Mouse (Mus musculus): ENCODE measurements around the gene Zg16. TPM values are rescaled to one million over a fixed set of nuclear protein-coding genes. Genes with fewer than 3 reads are reported as not detected.
A peak's percentile ranks its signal among the peaks of the same experiment; 100 is the strongest.

Gene Zg16
- total RNA-seq, 2 experiments from 2014 or later, result not detected

DNA sequence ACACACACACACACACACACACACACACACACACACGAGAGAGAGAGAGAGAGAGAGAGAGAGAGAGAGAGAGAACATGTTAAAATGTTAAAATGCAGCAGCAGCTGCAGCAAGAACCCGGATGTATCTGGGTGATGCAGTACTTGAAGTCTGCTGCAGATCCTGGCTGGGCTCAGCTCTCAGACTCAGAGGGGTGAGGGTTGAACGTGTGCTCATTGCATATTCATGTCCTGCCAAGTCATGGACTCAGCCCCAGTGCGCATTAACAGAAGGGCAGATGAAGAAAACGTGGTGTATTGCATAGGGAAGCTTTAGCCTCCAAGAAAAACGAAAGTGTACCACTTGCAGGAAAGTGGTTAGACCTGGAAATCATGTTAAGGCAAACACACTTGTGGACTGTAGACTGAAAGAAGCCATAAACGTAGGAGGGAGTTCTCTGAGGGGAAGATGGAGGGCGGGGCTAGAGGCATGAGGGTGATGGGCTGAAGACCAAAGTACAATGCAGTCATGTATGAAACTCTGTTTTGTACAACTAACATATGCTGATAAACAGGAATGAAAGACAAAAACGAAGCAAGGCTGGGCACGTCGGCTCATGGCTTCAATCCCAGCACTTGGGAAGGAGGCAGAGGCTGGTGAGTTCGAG lies 26.6 kb upstream of the Zg16 start:
- no peak overlapping the region for H3K4me3 ChIP-seq
- no peak overlapping the region for H3K27ac ChIP-seq
- no peak for DNase-seq (ENCODE audit: low spot score in 2 of 2)
- TF ChIP-seq CTCF (conservative IDR thresholded peaks at IDR 0.05), result no peak

DNA sequence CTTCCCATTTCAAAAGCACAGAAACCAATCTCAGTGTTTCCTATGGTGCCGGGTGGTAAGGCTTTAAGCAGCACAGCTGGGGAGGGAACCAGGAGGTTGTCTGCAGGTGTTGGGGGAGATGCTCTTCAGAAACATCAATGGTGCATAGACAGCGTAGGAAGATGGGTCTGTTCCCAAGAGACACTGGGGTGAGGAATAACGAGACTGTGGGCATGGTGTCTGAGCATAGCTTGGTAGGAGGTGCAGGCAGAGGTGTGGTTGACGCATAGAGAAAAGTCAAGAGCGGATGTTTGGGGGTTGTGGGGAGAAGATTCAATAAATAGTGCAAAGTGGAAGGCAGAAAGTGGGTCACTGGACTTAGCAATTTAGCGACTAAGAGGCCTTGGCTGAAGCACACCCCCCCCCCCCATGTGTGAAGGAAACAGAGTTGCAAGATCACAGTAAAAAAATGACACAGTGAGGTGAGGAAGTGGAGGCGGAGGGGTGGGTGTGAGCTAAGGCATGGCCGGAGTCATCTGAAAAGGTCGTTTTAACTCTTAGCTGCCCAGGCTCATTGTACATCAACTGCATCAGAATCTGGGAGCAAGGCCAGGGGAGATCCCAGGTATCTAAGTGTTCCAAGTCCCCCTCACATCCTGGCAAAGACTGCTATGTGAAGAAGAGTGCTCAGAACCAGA lies 25.9 kb upstream of the Zg16 start:
- TF ChIP-seq CTCF (conservative IDR thresholded peaks at IDR 0.05), result no peak
- DNase-seq (ENCODE audit: low spot score in 2 of 2), result no peak
- Histone ChIP-seq H3K4me3 (no peak overlapping the region), H3K27ac (no peak overlapping the region)

DNA sequence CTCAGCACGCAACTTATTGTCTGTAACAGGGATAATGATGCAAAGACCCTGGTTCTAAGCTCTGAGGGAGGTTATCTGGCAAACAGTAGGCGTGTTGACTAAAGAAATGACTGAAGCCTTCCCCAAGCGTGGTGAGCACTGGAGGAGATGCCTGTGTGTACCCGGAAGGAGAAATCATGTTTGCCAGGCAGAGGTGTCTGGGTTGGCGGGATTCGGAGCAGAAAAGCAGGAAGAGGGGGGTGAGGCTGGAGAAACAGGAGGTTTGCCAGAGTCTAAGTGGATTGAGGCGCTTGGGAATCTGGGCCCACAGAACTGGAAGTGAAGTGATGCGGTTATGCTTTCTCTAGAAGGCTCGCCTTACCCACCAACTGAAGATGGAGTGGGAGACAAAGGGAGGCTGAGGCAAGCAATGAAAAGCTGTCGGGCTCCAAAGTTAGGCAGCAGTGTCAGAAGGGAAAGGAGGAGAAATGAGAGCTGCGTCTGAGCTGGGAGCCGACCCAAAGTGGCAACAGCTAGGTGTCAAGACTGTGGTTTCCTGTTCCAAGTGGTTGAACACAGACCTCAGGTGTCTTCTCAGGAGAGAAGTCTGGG lies 25.2 kb upstream of the Zg16 start:
- Histone ChIP-seq H3K4me3 (no peak overlapping the region), H3K27ac (0 out of 2 replicates have a peak overlapping the region, but pooled peaks have one; percentile 18)
- no peak for DNase-seq (ENCODE audit: low spot score in 2 of 2)
- TF ChIP-seq CTCF (conservative IDR thresholded peaks at IDR 0.05), result no peak

GRCm38 (mm10) chr7:127111461-127111860 lies 24.3 kb upstream of the Zg16 start:
- peak; percentile 78 for TF ChIP-seq CTCF (conservative IDR thresholded peaks at IDR 0.05)
- H3K27ac ChIP-seq, result no peak overlapping the region
- H3K4me3 ChIP-seq, result no peak overlapping the region
- peak in 1 of 2 experiments; percentile 55 for DNase-seq (ENCODE audit: low spot score in 2 of 2)

GRCm38 (mm10) chr7:127110239-127111007 lies 23.3 kb upstream of the Zg16 start:
- H3K27ac ChIP-seq, result peak overlapping the region; percentile 64
- H3K4me3 ChIP-seq, result no peak overlapping the region
- peak; percentile 73 to 79 for DNase-seq (ENCODE audit: low spot score in 2 of 2)
- TF ChIP-seq CTCF (conservative IDR thresholded peaks at IDR 0.05), result peak; percentile 90

- no peak for TF ChIP-seq CTCF (conservative IDR thresholded peaks at IDR 0.05)
- H3K27ac ChIP-seq, result peak overlapping the region; percentile 64; the same call in 1 of the 2 replicates
- no peak for DNase-seq (ENCODE audit: low spot score in 2 of 2)
- H3K4me3 ChIP-seq, result no peak overlapping the region
Observed at GRCm38 (mm10) chr7:127105551-127105950, 18.4 kb upstream of the Zg16 start.

DNA sequence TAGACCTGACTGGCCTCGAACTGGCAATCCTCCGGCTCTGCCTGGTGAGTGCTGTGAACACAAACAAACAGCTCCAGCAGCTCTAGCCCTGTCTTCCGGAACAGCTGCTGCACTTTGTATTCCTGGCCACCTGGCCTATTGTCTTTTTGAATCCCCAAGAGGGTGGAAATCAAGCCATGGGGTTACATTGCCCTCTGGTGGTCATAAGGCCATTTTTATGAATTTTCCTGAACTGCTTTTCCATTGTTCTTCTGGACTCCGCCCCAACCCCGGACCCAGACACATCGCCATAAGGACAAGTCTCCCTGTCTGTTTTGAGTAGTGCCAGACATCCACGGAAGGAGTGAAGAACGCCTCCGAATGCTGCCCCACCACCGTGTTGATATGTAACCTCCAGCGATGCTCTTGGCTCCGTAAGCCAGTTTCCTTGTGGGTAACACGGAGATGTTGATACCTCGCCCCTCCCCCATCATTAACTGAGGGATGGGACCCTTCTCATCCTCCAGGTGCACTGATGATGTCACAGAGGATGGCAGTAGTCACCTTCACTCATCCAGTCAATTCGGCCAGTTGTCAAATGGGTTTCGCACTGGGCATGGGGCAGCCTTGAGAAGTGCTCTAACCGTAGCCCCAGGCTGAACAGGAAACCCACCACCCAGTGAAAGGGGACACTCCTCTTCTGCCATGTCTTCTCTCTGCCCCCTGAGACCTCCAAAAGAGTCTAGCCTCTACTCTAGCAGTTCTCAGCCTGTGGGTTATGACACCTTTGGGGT lies 17.6 kb upstream of the Zg16 start:
- H3K27ac ChIP-seq, result peak overlapping the region; percentile 64; the same call in 1 of the 2 replicates
- peak; percentile 83 to 85 for DNase-seq (ENCODE audit: low spot score in 2 of 2)

GRCm38 (mm10) chr7:127103960-127104359 lies 16.8 kb upstream of the Zg16 start:
- Histone ChIP-seq H3K27ac (peak overlapping the region; percentile 40; the same call in 1 of the 2 replicates), H3K4me3 (no peak overlapping the region)
- TF ChIP-seq CTCF (conservative IDR thresholded peaks at IDR 0.05), result no peak
- no peak for DNase-seq (ENCODE audit: low spot score in 2 of 2)

More for the DNA sequence above, 17.6 kb upstream of the Zg16 start:
- TF ChIP-seq CTCF (conservative IDR thresholded peaks at IDR 0.05), result peak; percentile 90
- H3K4me3 ChIP-seq, result peak overlapping the region; percentile 42

- no peak overlapping the region for H3K27ac ChIP-seq
- TF ChIP-seq CTCF (conservative IDR thresholded peaks at IDR 0.05), result no peak
- H3K4me3 ChIP-seq, result no peak overlapping the region
- no peak for DNase-seq (ENCODE audit: low spot score in 2 of 2)
Observed at GRCm38 (mm10) chr7:127102148-127102547, 15.0 kb upstream of the Zg16 start.

DNA sequence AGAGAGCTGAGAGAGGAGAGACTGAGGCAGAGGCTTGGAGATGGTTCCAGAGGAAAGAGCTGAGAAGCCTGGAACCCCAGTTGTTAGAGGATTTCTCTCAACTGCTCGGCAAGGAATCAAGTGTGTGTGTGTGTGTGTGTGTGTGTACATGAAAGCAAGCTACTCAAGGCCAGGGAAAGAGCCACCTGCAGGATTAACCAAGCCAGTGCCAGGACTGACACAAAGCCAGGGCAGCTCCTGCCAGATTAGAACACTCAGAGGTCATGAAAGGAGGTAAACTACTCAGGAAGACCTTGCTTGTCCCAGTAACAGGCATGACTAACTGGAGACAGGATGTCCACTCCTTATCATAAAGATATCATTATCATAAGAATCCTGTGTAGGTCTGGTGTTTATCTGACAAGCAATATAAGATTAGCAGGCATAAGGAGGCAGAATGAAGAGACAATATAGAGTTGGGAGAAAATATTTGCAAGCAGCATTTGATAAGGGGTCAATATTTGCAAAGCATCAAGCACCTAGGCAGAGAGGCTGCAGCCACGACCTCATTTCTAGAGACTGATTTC lies 14.4 kb upstream of the Zg16 start:
- no peak for TF ChIP-seq CTCF (conservative IDR thresholded peaks at IDR 0.05)
- Histone ChIP-seq H3K27ac (no peak overlapping the region), H3K4me3 (no peak overlapping the region)
- no peak for DNase-seq (ENCODE audit: low spot score in 2 of 2)

- H3K27ac ChIP-seq, result no peak overlapping the region
- TF ChIP-seq CTCF (conservative IDR thresholded peaks at IDR 0.05), result no peak
- DNase-seq (ENCODE audit: low spot score in 2 of 2), result no peak
- no peak overlapping the region for H3K4me3 ChIP-seq
Observed at GRCm38 (mm10) chr7:127099528-127099927, 12.4 kb upstream of the Zg16 start.

DNA sequence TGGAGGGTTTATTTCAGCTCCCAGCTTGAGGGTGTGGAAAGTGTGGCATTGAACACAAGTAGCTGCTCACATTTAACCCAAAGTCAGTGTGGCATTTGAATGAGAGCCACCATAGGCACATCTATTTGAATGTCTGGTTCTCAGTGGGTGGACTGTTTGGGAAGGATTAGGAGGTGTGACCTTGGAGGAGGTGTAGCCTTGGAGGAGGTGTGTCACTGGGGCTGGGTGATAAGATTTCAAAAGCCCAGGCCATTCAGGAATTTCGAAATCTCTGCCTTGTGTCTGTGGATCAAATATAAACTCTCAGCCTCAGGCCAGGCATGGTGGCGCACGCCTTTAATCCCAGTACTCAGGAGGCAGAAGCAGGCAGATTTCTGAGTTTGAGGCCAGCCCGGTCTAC lies 11.8 kb upstream of the Zg16 start:
- TF ChIP-seq CTCF (conservative IDR thresholded peaks at IDR 0.05), result no peak
- Histone ChIP-seq H3K27ac (no peak overlapping the region), H3K4me3 (no peak overlapping the region)
- DNase-seq (ENCODE audit: low spot score in 2 of 2), result no peak

Data from layer of hippocampus, adult 2 months (tissue).